Mouse (Mus musculus): ENCODE data around the gene Ryr2.

- no peak for TF ChIP-seq CTCF (IDR thresholded peaks at IDR 0.05; ENCODE audit: low read depth)
- TF ChIP-seq EP300 (IDR thresholded peaks at IDR 0.05; ENCODE audit: low read depth) = no peak
Observed at GRCm38 (mm10) chr13:12093146-12093545, 13.6 kb downstream of the Ryr2 start.
